Mouse (Mus musculus) thymus, adult 2 months (tissue): ENCODE results near the gene AC140267.1.

Experiments used
- CTCF ChIP-seq: fragments of 200-500 bp; IDR thresholded peaks from 2 replicates; pipeline ENCODE4 v1.5.1; 2012; ENCODE audit warnings: mild to moderate bottlenecking, control low read depth, low read length, moderate library complexity, borderline replicate concordance; ENCODE audit not compliant: control insufficient read depth, poor library complexity, insufficient read depth; ENCODE audit errors: extremely low read depth
- POLR2A ChIP-seq: fragments of 200-500 bp; IDR thresholded peaks from 2 replicates; pipeline ENCODE4 v1.6.1; 2012; ENCODE audit warnings: mild to moderate bottlenecking, low read length, control low read depth, moderate library complexity; ENCODE audit not compliant: control insufficient read depth, poor library complexity, insufficient read depth; ENCODE audit errors: extremely low read depth

GRCm38 (mm10) chr15:80256656-80257601, 21.3 kb downstream of the AC140267.1 start:
- no peak for TF ChIP-seq POLR2A
- TF ChIP-seq CTCF = no peak
